Mouse (Mus musculus) midbrain, embryonic 16.5 days (tissue): ENCODE results near the gene Zfp839. TPM values are rescaled to one million over a fixed set of nuclear protein-coding genes. Genes with fewer than 3 reads are reported as not detected.

Experiments
- ATAC-seq: fragments of 200-750 bp; cut with Nextera tagmentation; 2 replicates; pipeline ENCODE4 v1.8.0; 2017; ENCODE audit warnings: moderate TSS enrichment
- H3K27ac ChIP-seq: fragments of 300-500 bp; sonication (generic); 2 replicates; pipeline ENCODE4 v1.5.1; 2014; ENCODE audit warnings: mild to moderate bottlenecking, low read length, mixed read lengths
- H3K27me3 ChIP-seq: fragments of 300-500 bp; sonication (generic); 2 replicates; pipeline ENCODE4 v1.6.1; 2014; ENCODE audit warnings: low read depth, low read length, mixed read lengths; ENCODE audit not compliant: control insufficient read depth, insufficient read depth
- H3K36me3 ChIP-seq: fragments of 300-500 bp; sonication (generic); 2 replicates; pipeline ENCODE4 v1.6.1; 2014; ENCODE audit warnings: mild to moderate bottlenecking, low read length, moderate library complexity, mixed read lengths; ENCODE audit not compliant: control insufficient read depth, insufficient read depth
- H3K4me1 ChIP-seq: fragments of 300-500 bp; sonication (generic); 2 replicates; pipeline ENCODE4 v1.6.1; 2014; ENCODE audit warnings: mild to moderate bottlenecking, low read length, mixed read lengths; ENCODE audit not compliant: control insufficient read depth, insufficient read depth
- H3K4me2 ChIP-seq: fragments of 300-500 bp; sonication (generic); 2 replicates; pipeline ENCODE4 v1.6.1; 2014; ENCODE audit warnings: mild to moderate bottlenecking, low read length, mixed read lengths
- H3K4me3 ChIP-seq: fragments of 300-500 bp; sonication (generic); 2 replicates; pipeline ENCODE4 v1.5.1; 2014; ENCODE audit warnings: low read depth, mild to moderate bottlenecking, low read length, moderate library complexity, mixed read lengths
- H3K9ac ChIP-seq: fragments of 300-500 bp; sonication (generic); 2 replicates; pipeline ENCODE4 v1.6.1; 2014; ENCODE audit warnings: low read depth, low read length, mixed read lengths
- H3K9me3 ChIP-seq: fragments of 300-500 bp; sonication (generic); replicated peaks from 2 replicates; pipeline ENCODE4 v1.6.1; 2014; ENCODE audit warnings: mild to moderate bottlenecking, low read length, mixed read lengths; ENCODE audit not compliant: control insufficient read depth, poor library complexity, severe bottlenecking
- WGBS: fragments of 180-500 bp; shearing (Covaris S2); extraction: QIAGEN DNeasy Blood & Tissue Kit; methylation state at CpG from one replicate; pipeline ENCODE4 v1.1.7; 2014; 5-methylcytosine and 5-hydroxymethylcytosine counted together
- polyA plus RNA-seq: library from polyadenylated mRNA; unstranded; fragments of >200 nt; fragmentation: Nextera tagmentation; extraction: Ambion mirVana; gene quantifications from 2 replicates; pipeline ENCODE4 v1.2.1, GENCODE M21; 2015

The Zfp839 gene
- polyA plus RNA-seq, 1 experiment from 2014 or later: 4.7 TPM

DNA sequence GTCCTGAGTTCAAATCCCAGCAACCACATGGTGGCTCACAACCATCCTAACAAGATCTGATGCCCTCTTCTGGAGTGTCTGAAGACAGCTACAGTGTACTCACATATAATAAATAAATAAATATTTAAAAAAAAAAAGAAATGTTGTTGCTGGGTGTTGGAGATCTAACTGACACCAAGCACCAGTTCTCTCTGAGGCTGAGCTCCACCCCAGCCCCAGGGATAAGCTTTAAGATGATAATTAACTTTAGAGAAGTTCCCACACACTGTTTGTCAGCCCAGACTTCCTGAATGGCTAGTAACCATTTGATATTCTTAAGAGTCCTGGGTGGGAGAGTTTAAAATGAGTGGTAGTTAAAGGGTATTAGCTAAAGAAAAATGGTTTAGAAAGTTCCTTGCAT is 10.2 kb downstream of the Zfp839 start:
- Histone ChIP-seq H3K36me3 (peaks cover 10% of the 10 kb centered on the region), H3K4me1 (peaks cover 2% of the 10 kb centered on the region; the same call in 1 of the 2 replicates), H3K4me2 (no peak overlapping the region), H3K9ac (no peak overlapping the region), H3K9me3 (no peaks in the 10 kb centered on the region), H3K4me3 (no peak overlapping the region), H3K27me3 (no peaks in the 10 kb centered on the region), H3K27ac (no peak overlapping the region)
- no peak for ATAC-seq

DNA sequence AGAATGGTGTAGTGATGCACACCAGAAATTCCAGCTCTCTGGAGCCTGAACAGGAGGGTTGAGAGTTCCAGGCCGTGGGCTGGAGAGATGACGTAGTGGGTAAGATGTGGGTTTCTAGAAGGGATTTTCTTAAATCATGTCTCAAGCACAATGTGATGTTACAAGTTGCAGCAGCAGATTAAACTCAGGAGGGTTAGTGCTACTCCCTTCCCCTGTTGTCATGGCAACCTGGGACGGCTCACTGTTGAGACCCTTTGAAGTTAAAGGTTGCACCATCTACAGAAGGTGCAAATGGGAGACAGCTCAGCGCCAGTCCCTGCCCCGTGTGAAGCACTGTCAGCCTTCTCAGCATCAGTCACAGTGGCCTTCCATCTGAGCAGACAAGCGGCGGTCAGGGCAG is 11.2 kb downstream of the Zfp839 start:
- Histone ChIP-seq H3K27me3 (no peaks in the 10 kb centered on the region), H3K36me3 (peaks cover 5% of the 10 kb centered on the region), H3K27ac (peak overlapping the region; percentile 30; the same call in 1 of the 2 replicates), H3K9ac (no peak overlapping the region), H3K4me2 (no peak overlapping the region), H3K4me1 (peaks cover 2% of the 10 kb centered on the region; the same call in 1 of the 2 replicates), H3K9me3 (no peaks in the 10 kb centered on the region), H3K4me3 (no peak overlapping the region)
- 34% methylated on average over 7 of the region's 7 CpGs for WGBS
- ATAC-seq: peak; percentile 51; the same call in 1 of the 2 replicates

- H3K4me2 ChIP-seq: no peak overlapping the region
- no peak overlapping the region for H3K9ac ChIP-seq
- no peak overlapping the region for H3K4me3 ChIP-seq
- H3K36me3 ChIP-seq: peaks cover 16% of the 10 kb centered on the region
- no peaks in the 10 kb centered on the region for H3K9me3 ChIP-seq
- H3K4me1 ChIP-seq: peaks cover 2% of the 10 kb centered on the region; the same call in 1 of the 2 replicates
- ATAC-seq: no peak
- 96% methylated on average over 6 of the region's 6 CpGs for WGBS
- no peaks in the 10 kb centered on the region for H3K27me3 ChIP-seq
- H3K27ac ChIP-seq: no peak overlapping the region
Measured at GRCm38 (mm10) chr12:110864008-110864407, 14.0 kb downstream of the Zfp839 start.

DNA sequence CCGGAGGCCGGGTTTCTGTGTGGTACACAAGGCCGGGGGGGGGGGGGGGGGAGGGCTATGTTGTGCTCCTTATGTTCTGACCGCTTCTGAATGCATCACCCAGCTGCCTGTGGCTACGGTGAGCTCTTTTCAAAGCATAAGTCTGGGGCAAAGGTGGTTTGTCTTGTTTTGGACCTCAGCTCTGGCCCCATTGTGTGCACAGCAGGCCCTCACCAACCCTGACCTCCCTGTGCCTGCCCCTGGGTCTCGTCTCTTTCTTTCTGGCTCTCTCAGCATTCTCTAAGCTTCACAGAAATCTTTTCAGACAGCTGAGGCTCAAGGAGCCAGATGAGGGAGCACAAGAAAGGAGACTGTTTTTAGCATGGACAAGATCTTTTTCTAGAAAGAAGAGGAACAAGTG is 15.5 kb downstream of the Zfp839 start:
- Histone ChIP-seq H3K27ac (no peak overlapping the region), H3K9me3 (no peaks in the 10 kb centered on the region), H3K4me1 (peaks cover 2% of the 10 kb centered on the region; the same call in 1 of the 2 replicates), H3K4me3 (no peak overlapping the region), H3K9ac (no peak overlapping the region), H3K36me3 (peaks cover 16% of the 10 kb centered on the region), H3K27me3 (no peaks in the 10 kb centered on the region), H3K4me2 (no peak overlapping the region)
- WGBS: 31% methylated on average over 6 of the region's 6 CpGs
- no peak for ATAC-seq

DNA sequence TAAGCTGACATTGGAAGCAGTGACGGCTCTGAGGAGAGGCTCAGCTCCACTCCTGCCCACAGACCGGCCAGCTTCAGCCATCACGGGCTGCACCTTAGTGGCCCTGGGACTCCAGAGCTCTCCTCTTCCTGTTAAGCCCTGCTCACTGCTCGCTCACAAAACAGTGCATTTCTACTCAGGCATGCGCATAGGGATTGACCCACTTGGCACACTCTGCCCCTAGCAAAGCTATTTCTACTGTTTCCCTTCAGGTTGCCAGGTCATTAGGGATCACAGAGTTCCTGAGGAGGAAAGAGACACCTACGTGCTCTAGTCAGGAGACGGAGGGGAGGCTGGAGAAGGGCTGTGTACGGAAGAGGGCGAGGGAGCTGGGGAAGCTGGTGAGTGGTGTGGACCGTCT is 15.9 kb downstream of the Zfp839 start:
- H3K9ac ChIP-seq: no peak overlapping the region
- H3K9me3 ChIP-seq: no peaks in the 10 kb centered on the region
- H3K27ac ChIP-seq: no peak overlapping the region
- H3K4me3 ChIP-seq: no peak overlapping the region
- no peaks in the 10 kb centered on the region for H3K27me3 ChIP-seq
- peaks cover 16% of the 10 kb centered on the region for H3K36me3 ChIP-seq
- no peaks in the 10 kb centered on the region; the same call in 1 of the 2 replicates for H3K4me1 ChIP-seq
- 67% methylated on average over 10 of the region's 10 CpGs for WGBS
- H3K4me2 ChIP-seq: no peak overlapping the region
- no peak for ATAC-seq

DNA sequence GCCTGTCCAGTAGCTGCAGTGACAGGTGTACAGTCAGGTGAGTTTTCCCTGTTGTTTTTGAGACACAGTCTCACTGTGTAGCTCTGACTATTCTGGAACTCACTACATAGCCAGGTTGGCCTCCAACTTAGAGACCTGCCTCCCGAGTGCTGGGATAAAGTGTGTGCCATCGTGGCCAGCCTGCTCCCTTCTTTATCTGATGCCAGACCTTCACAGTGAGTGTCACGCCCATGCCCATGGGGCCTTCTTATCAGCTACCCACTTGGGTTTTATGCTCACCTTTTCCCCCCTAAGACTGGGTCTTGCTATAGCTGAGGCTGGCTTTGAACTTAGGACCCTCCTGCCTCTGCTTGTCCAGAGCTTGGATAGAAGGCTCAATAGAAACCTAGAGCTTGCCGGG is 20.1 kb downstream of the Zfp839 start:
- no peak overlapping the region for H3K4me3 ChIP-seq
- H3K9me3 ChIP-seq: no peaks in the 10 kb centered on the region
- WGBS: 87% methylated on average over 4 of the region's 4 CpGs
- no peaks in the 10 kb centered on the region for H3K4me1 ChIP-seq
- no peaks in the 10 kb centered on the region for H3K27me3 ChIP-seq
- no peak overlapping the region for H3K27ac ChIP-seq
- H3K36me3 ChIP-seq: peaks cover 25% of the 10 kb centered on the region
- H3K4me2 ChIP-seq: no peak overlapping the region
- ATAC-seq: no peak
- no peak overlapping the region for H3K9ac ChIP-seq

- Histone ChIP-seq H3K4me2 (no peak overlapping the region), H3K4me1 (no peaks in the 10 kb centered on the region), H3K36me3 (peaks cover 33% of the 10 kb centered on the region), H3K4me3 (no peak overlapping the region), H3K27ac (no peak overlapping the region), H3K9me3 (no peaks in the 10 kb centered on the region), H3K9ac (no peak overlapping the region), H3K27me3 (no peaks in the 10 kb centered on the region)
- 96% methylated on average over 5 of the region's 5 CpGs for WGBS
- no peak for ATAC-seq
Measured at GRCm38 (mm10) chr12:110871247-110871646, 21.2 kb downstream of the Zfp839 start.

DNA sequence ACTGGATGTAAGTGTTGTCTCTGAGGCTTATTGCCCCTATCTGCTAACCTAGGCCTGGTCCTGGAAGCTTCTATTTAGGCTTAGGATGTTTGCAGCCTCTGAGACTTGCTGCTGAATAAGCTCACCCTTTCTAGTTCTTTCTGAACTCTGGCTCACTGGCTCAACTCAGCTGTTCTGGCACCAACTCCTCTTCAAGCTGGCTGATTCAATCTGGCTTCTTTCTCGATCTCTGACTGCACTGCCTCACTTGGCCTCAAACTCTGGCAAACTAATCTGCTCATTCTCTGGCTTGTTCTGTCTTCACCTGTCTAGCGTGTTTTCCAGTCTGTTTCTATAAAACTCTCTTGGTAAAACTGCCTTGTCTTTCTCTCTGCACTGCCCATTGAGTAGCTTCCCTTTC is 25.3 kb downstream of the Zfp839 start:
- H3K9ac ChIP-seq: no peak overlapping the region
- no peak overlapping the region for H3K4me2 ChIP-seq
- peaks cover 27% of the 10 kb centered on the region for H3K36me3 ChIP-seq
- no peak overlapping the region for H3K4me3 ChIP-seq
- H3K9me3 ChIP-seq: no peaks in the 10 kb centered on the region
- WGBS: 92% methylated on average over 2 of the region's 2 CpGs
- H3K27ac ChIP-seq: no peak overlapping the region
- no peaks in the 10 kb centered on the region for H3K27me3 ChIP-seq
- no peak for ATAC-seq
- no peaks in the 10 kb centered on the region for H3K4me1 ChIP-seq

DNA sequence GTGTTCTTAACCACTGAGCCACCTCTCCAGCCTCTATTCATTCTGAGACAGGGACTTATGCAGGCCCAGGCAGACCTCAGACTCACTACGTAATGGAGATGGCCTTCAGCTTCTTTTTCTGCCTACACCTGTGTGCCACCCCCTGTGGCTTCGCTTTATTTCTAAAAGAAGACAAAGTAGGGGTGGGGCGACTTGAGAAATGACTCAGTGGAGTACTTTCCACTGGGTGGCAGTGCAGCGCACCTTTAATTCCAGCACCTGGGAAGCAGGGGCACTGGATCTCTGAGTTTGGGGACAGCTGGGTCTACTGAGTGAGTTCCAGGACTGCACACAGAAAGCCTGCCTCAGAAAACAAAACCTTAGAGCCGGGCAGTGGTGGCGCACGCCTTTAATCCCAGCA is 32.2 kb downstream of the Zfp839 start:
- no peak for ATAC-seq
- Histone ChIP-seq H3K27ac (no peak overlapping the region), H3K4me2 (no peak overlapping the region), H3K4me1 (no peaks in the 10 kb centered on the region), H3K27me3 (no peaks in the 10 kb centered on the region), H3K4me3 (no peak overlapping the region), H3K9me3 (no peaks in the 10 kb centered on the region), H3K9ac (no peak overlapping the region), H3K36me3 (peaks cover 16% of the 10 kb centered on the region; the same call in 1 of the 2 replicates)
- WGBS: 88% methylated on average over 7 of the region's 7 CpGs
